Mouse (Mus musculus): Measurements from ENCODE around the gene Neurog2.

DNA sequence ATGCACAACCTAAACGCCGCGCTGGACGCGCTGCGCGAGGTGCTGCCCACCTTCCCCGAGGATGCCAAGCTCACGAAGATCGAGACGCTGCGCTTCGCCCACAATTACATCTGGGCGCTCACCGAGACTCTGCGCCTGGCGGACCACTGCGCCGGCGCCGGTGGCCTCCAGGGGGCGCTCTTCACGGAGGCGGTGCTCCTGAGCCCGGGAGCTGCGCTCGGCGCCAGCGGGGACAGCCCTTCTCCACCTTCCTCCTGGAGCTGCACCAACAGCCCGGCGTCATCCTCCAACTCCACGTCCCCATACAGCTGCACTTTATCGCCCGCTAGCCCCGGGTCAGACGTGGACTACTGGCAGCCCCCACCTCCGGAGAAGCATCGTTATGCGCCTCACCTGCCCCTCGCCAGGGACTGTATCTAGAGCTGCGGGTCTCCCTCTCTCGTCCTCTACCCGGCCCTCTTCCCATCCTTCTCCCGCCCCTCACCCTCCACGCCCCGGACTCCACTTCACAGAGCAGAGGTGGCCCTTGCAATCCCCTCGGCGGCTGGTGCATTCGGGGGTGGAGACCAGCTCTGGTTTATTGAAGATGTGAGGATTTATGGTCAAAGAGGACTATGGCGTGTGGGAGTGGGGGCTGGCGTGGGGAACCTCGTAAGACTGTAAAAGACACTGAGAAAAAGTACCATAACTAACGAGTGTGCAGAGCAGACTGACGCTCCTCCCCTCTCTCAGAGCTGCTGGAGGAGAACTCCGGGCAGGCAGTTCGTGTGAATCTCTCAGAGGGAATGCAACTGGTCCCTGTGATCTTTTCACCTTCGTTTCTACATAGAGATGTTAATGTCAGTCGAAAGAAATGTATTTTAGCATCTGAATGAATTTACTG lies 1.4 kb downstream of the Neurog2 start:
- peak; percentile 99 for TF ChIP-seq CTCF (IDR thresholded peaks at IDR 0.05; ENCODE audit: borderline replicate concordance, control insufficient read depth, extremely low read depth, insufficient read depth, low read length, poor library complexity)
- TF ChIP-seq POLR2A (IDR thresholded peaks at IDR 0.05; ENCODE audit: control insufficient read depth, extremely low read depth, insufficient read depth, low read length, poor library complexity): no peak

All from thymus, adult 2 months (tissue).